Mouse (Mus musculus) left cerebral cortex, adult 18-20 months (tissue): ENCODE data around the gene Fyn. TPM values are rescaled to one million over a fixed set of nuclear protein-coding genes. Genes with fewer than 3 reads are reported as not detected.

Experiments
- DNase-seq, 2 experiments: peaks; one replicate each; pipeline ENCODE4 v3.0.0; 2021 to 2022; ENCODE audit warnings: low spot score in 2 of 2, mixed read lengths in 1 of 2
- total RNA-seq, 2 experiments: library from RNA; stranded (reverse); gene quantifications; 2 replicates each; pipeline ENCODE4 v1.2.3; 2021

Fyn gene
- total RNA-seq, 2 experiments from 2014 or later = 107 TPM

DNA sequence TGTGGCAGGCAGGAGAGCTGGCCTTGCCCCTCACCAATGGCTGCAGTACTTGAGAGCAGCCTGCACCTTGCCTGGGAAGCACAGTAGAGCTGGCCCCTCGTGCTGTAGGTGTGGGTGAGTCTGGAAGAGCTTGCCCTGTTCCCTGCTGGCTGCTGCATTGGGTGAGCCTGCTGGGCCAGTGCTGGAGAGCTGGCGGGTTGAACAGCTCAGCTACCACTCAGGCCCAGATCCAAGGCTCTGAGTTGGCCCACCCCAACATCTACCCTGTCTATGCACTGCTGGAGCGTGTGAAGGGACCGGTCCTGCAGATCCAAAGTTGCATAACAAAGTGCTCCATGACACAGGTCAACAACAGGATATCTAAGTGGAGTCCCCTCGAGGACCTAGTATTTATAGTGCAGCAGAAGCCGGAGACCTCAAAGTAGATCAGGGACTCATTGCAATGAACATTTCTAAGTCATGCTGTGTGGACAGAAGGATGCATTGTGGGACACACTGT lies 41.5 kb downstream of the Fyn start:
- no peak for DNase-seq

DNA sequence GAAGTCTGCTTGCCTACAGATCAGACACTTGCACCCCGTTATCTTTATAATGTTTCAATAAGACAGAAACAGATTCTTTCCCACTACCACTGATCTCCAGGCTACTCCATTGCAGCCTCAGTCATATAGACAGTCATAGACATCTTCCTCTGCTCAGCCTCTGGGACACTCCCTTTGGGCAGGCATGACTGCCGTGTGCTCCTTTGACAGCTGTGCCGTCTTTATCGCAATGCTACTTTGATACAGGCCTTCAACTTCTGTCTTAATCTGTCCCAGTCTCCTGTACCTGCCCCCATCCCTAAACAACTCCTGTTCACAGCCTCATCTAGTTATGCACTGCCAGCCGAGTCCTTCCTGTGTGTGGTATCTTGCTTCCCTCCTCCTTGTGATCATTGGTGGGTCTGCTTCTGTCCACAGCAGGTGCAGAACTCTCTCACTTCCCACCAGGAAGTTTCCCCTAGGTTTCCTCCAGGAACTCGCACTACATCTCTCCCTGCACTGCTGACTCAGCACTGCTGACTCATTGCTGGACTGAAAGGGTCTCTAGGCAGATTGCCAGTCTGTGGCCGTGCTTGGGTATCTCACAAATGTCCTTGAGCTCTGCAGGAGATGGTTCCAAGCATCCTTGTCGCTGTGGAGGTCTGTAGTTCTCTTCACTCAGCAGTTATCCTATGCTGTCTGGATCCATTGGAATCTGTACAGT lies 43.4 kb downstream of the Fyn start:
- no peak for DNase-seq

DNA sequence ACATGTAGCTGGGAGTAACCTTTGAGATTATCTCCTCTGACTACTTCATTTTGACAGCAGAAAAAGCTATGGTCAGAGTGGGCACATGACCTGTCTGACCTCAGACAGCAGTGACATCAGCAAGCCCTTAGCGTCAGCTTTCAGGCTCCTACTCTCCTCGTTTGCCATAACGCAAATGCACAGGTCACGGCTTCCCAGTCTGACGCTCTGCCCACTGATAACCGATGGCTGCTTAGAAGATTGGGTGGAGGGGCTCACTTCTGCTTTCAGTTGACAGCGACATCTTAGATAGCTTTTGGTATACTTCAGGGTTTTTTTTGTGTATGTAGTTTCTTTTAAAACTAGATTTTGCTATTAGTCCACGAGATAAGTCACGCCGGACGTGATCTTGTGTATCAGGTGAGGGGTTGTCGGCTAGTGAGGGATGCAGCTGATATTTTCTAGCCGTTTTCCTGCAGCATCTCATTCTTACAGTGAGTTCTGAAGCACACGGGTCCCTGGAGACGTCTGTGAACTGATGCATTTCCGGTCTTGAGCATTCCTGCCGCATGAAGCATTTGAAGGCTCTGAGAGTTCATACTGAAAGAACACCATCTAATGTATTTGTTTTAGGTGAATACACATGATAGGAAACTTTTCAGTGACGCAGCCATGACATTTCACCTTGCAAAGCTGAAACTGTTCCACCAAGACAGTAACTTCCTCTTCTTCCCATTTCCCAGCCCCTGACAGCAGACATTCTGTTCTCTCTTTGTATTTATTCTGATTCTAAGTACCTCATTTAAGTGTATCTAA lies 44.4 kb downstream of the Fyn start:
- no peak for DNase-seq

DNA sequence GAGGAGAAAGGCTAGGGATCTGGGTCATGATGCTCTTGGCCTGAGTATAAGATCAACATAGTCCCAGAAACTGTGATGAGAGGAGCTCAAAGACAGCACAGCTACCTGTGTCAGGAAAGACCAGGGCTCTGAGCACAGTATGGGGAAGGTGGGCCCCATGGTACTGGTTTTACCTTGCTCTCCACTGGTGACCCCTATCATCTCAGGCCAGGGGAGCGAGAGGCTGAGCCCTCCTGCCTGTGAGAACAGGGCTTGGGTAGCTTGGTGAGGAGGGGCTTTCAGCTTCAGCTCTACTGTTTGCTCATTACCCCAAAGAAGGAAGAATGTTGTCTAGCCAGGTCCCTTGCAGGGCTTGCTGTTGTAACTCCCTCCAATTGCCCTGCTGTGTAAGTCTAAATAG lies 45.4 kb downstream of the Fyn start:
- DNase-seq = no peak

DNA sequence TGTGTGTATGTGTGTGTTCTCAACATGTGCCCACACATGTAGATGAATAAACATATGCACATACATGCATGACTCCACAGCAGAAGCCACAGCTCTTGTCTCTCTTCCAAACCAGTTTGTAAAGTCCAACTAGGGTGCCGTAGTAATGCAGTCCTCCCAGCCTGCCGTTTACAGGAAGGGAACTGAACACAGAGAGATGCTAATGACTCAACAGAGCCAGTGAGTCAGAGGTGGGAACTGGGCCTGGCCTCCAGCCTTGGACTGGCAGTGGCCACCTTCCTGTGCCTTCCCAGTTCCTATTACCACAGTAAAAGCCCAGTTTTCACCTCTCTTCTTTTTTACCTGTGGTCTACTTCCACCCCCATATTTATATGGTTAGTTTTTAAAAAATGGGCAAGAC lies 46.9 kb downstream of the Fyn start:
- peak in 1 of 2 experiments; percentile 27 for DNase-seq

DNA sequence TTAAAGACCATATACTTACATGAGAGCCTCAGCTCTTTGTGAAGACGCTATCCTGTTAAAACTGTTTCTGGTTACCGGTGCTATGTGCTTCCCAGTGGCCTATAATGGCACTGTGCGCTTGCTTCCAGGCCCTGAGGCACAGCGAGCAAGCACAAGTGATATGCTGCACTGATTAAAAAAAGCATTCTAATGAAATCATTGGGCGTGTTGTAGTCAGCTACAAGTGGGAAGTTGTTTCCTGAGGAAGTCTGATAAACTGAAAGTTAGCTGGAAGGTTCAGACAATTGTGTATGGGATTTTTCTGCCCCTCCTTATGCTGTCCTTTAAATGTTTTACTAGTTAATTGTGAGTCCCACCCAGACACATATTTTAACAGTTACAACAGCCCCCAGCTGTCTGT lies 49.0 kb downstream of the Fyn start:
- DNase-seq = no peak

DNA sequence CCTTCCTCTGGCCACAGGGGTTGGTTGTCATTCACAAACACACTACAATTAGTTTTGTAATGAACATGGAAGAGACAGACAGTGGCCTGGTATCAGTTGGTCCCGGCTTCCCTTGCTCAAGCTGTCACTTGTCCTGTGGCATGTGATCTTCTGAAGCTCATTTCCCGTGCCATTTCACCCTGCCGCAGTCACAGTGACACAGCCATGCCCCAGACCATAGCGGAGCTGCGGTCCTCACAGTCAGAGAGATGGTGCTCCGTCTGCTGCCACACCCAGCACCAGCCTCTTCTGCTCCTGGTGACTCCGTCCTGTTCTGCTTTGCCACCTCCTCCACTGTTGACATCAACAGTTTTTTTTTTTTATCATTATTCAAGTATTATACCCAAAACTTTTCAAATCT lies 49.7 kb downstream of the Fyn start:
- DNase-seq = no peak

DNA sequence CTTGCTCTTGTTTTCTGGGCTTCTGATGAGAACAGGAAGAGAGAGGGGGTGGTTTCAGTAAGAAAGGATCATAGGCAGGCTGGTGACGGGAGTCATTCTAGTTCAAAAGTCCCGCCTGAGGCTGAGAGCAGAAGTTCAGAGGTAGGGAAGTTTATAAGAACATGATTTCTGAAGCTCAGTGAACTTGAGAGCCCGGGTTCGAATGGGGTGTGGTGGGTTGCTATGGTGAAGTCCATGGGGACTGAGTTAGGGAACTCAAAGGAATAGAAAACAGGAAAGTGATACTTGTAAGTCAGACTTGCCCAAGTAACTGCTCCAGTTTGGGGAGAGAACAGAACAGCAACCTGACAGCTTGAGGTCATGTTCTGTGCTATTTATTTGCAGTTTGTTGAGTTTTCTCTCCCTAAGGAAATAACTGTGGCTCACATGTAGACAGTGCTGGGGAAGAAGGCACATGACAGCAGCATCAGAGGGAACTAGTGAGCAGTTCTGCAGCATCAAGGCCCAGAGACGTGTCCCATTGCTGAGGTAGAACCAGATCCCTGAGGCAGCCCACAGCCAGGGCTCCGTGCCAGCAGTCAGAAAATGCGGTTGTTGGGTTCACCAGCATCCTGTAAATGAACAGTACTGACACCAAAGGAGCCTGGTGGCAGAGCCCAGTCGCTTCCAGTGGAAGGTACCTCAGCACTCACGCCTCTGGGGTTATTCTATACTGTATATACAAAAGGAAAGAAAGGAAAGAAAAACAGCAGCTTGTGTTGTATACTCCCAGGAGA lies 52.4 kb downstream of the Fyn start:
- no peak for DNase-seq

DNA sequence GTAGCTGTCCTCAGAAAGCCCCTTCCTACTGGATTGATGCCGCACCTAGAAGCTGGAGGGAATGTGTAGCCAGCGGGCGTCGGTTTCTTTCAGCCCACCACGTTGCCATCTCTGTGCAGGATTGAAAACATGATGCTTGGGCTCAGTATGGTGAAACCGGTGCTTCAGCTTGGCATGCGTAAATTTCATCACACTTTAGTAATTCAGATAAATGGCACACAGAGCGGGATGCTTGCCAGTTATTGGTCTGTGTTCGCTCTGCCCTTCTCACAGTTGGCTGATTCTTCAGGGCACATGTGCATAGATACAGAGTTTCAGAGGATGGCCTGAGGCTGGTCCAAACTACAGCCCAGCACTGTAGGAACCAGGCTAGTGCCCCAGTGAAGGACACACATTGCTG lies 53.1 kb downstream of the Fyn start:
- DNase-seq = no peak

DNA sequence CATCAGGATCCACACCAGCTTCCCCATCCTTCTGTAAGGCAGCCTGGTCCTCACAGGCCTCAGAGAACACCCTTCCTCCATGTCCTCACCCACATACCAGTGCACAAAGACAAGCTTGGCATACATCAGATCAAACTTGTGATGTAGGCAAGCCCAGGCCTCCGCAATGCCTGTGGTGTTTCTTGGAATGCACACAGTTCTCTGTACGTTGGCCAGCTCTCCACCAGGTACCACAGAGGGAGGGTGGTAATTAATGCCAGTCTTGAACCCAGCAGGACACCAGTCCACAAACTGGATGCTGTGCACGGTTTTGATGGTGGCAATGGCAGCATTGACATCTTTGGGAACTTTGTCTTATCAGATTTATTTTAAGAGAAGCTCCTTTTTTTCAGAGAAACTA lies 56.0 kb downstream of the Fyn start:
- DNase-seq = no peak

DNA sequence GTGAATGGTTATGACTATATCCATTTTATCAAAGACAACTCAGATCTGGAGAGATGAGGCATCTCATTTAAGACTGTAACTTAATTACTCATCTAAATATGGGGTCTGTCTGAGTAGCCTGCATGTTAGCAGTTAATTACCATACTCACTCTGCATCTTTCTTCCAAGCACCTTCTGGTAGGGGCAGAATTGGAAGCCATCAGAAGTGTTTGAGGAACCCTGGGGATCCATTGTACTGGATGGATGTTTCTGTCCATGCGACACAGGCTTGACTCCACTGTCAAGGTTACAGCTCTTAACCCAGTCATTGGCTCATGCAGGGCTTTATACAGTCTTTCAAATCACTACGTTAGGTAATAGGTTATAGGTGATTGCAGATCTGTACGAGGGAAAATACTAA lies 57.4 kb downstream of the Fyn start:
- DNase-seq = no peak

DNA sequence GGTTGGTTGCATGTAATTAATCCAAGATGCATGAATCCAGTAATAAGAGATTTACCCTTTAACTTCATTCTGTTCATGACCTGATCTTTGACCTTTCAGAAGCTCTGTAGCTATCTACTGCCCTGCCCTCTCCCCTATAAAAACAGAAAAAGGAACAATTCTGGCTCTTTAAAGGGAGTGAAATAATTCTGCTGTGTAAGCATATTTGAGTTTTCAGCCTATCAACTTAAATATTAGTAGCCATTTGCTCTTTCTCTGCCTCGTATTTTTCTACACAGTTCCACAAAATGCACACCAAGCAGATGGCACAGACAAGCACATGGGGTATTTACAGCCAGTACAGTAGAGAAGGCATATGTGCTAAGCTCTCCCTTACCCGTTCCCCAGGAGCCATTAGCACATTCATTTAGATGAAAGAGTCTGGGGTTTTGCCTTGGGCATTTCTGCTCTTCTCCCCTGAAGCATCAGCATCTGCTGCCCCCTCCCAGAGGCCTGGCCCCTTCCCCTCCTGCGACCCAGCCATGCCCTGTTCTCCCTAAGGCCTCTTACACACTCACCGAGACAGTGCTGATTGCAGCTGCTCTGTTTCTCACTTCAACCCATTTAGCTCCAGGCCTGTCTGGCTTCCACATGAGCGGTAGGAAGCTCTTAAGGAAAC lies 58.3 kb downstream of the Fyn start:
- peak in 1 of 2 experiments; percentile 22 for DNase-seq

DNA sequence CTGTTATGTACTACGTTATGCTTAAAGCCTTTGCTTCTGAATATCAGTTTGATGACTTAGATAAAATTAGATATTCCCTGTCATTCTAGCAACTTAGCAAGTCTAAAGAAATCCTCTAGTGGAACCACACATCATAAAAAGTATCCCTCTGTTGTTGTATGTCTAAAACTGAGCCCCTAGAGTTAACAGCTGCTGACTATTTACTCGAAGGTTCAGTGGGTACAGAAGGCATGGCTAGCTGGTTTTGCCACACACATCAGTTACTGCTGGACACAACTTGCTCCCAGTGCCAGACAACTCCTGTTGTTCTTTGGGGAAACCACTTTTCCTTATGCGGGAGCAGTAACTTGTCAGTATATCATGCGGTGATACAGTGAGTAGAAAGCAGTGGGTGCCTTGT lies 61.0 kb downstream of the Fyn start:
- DNase-seq = no peak

DNA sequence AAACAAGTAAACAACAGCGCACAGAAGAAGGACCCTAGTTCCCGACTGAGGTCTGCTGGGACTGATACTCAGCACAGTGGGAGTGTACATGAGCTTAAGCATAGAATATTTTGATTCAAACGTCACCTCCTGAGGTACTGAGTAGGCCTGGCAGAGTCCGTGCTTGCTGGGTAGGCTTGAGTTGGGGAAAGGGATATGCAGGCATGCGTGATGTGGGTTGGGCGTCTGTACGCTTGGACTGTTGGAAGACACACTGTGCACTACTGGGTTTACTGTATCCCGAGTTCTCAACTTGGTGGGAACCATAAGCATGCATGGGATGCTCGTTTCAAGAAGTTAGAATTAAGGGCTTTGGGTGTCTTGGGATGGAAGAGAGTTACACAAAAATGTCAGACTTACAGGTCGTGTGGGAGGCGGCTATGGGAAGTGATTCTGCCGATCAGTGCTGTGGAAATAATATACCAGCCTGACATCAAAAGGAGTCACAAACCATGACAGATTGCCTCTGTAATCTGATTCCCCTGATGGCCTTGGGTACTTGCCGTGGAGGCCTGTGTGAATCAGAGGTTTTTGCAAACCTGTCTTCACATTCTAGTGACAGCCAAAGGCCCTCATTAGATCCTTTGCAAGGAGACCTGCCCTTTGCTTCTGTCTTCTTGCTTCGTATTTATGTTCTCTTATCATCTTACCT lies 61.6 kb downstream of the Fyn start:
- DNase-seq = no peak

DNA sequence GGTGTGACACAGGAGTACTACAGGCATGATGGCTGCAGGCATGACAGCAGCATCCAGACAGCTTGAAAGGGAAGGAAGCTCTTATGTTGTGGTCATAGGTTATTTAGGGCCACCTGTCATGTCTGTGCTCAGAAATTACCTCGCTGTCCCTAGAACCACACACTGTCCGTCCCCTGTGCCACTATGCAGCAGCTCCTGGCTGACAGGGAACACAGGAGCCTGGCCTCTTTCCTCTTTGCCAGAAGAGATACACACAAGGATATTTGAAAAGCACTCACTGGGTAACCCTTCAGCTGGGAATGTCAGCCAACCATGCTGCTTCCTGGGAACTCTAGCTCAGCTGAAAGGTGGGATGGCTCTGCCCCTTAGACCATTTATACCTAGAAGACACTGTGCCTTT lies 62.6 kb downstream of the Fyn start:
- no peak for DNase-seq

DNA sequence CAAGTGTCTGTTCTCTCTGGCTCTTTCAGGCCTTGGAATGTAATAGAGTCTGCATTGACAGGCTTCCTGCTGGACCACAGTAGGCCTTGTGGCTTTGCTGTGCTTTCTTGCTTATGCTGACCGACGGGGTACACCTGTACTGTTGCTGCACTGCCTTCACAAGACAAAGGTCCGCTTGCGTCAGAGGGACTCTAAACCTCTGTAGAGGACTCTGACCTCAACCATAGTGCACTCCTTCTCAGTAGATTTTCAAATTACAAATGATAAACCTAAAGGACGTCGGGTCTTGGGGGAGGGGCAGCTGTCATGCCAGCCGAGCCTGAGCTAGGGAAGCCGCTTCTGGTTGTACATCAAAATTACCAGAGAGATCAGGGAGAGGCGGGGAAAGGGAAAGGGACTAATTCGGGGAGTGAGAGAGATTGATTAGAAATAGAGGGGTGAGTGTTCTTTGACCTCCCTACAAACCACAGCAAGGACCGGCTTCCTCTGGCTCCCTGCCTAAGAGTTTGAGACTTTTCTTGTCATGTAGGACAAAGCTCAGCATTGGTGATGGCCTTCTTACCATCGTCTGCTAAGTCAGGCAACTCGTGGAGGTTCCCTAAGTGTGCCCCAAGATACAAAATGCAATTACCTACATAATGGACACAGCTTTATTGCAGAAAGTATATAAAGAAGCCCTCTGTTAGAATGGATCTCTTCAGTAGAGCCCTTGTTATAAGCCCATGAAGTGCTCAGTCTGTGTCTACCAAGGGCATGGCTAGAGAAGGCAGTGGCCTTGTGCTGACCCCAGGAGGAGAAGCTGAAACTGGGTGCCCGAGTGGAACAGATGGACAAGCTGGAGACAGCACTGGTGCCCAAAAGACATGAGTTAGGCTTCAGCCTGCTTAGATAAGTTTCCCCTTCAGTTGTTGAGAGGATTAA lies 64.3 kb downstream of the Fyn start:
- no peak for DNase-seq

DNA sequence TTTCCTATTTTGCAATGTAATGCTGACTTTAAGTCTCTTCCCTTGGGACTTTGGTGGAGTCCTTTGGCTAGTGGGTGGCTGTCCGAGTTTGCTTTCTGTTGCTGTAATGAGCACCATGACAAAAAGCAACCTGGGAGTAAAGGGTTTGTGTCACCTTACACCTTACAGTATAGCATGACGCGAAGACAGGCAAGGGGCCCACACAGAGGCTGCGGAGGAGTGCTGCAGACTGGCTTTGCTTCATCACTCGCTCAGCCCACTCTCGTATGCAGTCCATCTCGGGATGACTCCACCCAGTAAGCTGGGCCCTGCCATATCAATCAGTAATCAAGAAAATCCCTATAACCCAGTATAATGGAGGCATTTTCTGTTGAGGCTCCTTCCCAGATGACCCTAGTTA lies 65.2 kb downstream of the Fyn start:
- DNase-seq = no peak

DNA sequence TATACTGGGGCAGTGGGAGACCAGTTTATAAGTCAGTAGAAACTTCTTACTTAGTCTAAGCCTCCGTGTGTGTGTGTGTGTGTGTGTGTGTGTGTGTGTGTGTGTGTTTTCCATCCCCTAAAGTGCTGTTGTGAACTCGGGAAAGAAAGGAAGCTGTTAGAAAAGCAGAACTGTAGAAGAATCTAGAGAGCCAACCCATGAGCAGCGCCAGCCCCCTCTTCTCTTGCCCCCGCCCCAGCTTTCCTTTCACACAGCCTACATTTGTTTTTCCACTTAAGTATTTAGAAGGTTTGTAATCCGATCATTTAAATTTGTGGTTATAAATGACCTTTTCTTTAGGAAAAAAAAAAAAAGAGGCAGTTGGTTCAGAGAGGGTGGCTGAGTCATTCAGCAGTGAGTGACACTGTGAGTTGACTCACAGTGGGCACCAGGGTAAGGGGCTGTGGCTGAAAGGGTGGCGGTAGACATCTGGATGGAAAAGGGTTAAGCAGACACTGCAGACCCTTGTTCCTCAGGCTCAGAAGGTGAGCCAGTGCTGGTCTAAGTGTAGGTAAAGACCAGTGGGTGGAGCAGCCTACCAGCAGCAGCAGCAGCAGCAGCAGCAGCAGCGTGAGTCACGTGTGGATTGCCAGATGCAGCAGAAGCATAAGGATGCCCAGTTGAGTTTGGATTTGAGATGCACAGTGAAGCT lies 66.2 kb downstream of the Fyn start:
- DNase-seq = no peak

DNA sequence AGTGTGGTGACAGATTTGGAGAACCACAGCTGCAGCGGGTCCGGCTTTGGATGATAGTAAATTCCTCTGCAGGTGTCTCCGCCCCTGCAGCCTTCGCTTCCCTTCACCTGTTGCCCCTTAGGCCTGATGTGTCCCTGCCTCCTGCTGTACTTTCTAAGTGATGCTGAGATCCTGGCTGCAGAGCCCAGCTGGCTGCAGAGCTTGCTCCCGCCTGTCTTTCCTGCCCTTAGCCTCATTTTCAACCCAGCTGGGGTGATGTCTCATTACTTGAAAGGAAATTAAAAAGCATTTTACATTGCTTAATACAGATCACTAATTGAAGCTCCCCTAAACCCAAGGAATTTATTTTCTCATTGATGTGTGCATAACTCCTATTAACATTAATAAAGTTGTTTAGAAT lies 70.2 kb downstream of the Fyn start:
- no peak for DNase-seq
